Mouse (Mus musculus): Measurements from ENCODE around the gene Rcc2. TPM values are rescaled to one million over a fixed set of nuclear protein-coding genes. Genes with fewer than 3 reads are reported as not detected.
A peak's percentile ranks its signal among the peaks of the same experiment; 100 is the strongest.

Gene Rcc2
- polyA plus RNA-seq, 1 experiment from 2014 or later, result 84.8 TPM

GRCm38 (mm10) chr4:140665760-140666159 is 34.6 kb upstream of the Rcc2 start, which contains the start of gene Arhgef10l:
TSS of gene Arhgef10l (minus strand) at chr4:140666012.
- TF ChIP-seq CTCF (IDR thresholded peaks at IDR 0.05), result no peak
- CTCF ChIA-PET, result no interaction called here
- ATAC-seq, result peak; percentile 64
- POLR2A ChIA-PET, result interaction anchor here (0.6 kb wide), 2 partner anchors 8 to 51 kb away, joined by 3 read pairs; no protein-coding TSS in a partner anchor
- in situ Hi-C loops (cut with MboI; ENCODE audit: low pct_unique_long_range_greater_than_20kb), result loop anchor here (5.0 kb wide), 1 partner anchor 48 kb away; no protein-coding TSS in a partner anchor
- no peaks in the 10 kb centered on the region for H3K27me3 ChIP-seq
- DNase-seq (ENCODE audit: low read depth, low spot score), result peak; percentile 79

GRCm38 (mm10) chr4:140667802-140668201 is 32.5 kb upstream of the Rcc2 start:
- DNase-seq (ENCODE audit: low read depth, low spot score) (no peak), ATAC-seq (peak; percentile 39)
- ChIA-PET POLR2A (interaction anchor here (2.1 kb wide), 1 partner anchor 10 kb away, joined by 6 read pairs; no protein-coding TSS in a partner anchor), CTCF (interaction anchor here (1.2 kb wide), 1 partner anchor 19 kb away, joined by 3 read pairs; no protein-coding TSS in a partner anchor)
- in situ Hi-C loops (cut with MboI; ENCODE audit: low pct_unique_long_range_greater_than_20kb), result loop anchor here (5.0 kb wide), 1 partner anchor 51 kb away; no protein-coding TSS in a partner anchor
- no peak for TF ChIP-seq CTCF (IDR thresholded peaks at IDR 0.05)
- no peaks in the 10 kb centered on the region for H3K27me3 ChIP-seq

- no peaks in the 10 kb centered on the region for H3K27me3 ChIP-seq
- DNase-seq (ENCODE audit: low read depth, low spot score) (no peak), ATAC-seq (no peak)
- CTCF ChIA-PET, result interaction anchor here (0.6 to 1.7 kb wide), 5 partner anchors 17 to 62 kb away, joined by 3 to 6 read pairs (median 4); no protein-coding TSS in a partner anchor
- no peak for TF ChIP-seq CTCF (IDR thresholded peaks at IDR 0.05)
- in situ Hi-C loops (cut with MboI; ENCODE audit: low pct_unique_long_range_greater_than_20kb), result no loop called here
- POLR2A ChIA-PET, result interaction anchor here (0.6 to 0.7 kb wide), 3 partner anchors 8 to 274 kb away, joined by 3 read pairs; partner anchors contain the start of gene Arhgef10l
These were observed 26.6 kb upstream of the Rcc2 start for GRCm38 (mm10) chr4:140673527-140674264.

- ATAC-seq, result no peak
- ChIA-PET CTCF (interaction anchor here (0.6 to 1.7 kb wide), 7 partner anchors 16 to 63 kb away, joined by 3 to 7 read pairs (median 4); no protein-coding TSS in a partner anchor), POLR2A (interaction anchor here (0.7 kb wide), 1 partner anchor 8 kb away, joined by 3 read pairs; the partner anchor contains the start of gene Arhgef10l)
These were observed 25.9 kb upstream of the Rcc2 start for GRCm38 (mm10) chr4:140674345-140674926.

GRCm38 (mm10) chr4:140679038-140679437 is 21.3 kb upstream of the Rcc2 start:
- ChIA-PET CTCF (interaction anchor here (0.9 to 3.4 kb wide), 5 partner anchors 26 to 85 kb away, joined by 3 to 29 read pairs (median 4); no protein-coding TSS in a partner anchor), POLR2A (no interaction called here)
- in situ Hi-C loops (cut with MboI; ENCODE audit: low pct_unique_long_range_greater_than_20kb), result loop anchor here (5.0 kb wide), 2 partner anchors 33 to 127 kb away; no protein-coding TSS in a partner anchor
- DNase-seq (ENCODE audit: low read depth, low spot score) (no peak), ATAC-seq (no peak)
- no peaks in the 10 kb centered on the region for H3K27me3 ChIP-seq
- peak; percentile 89 for TF ChIP-seq CTCF (IDR thresholded peaks at IDR 0.05)

More at GRCm38 (mm10) chr4:140674345-140674926, 25.9 kb upstream of the Rcc2 start:
- H3K27me3 ChIP-seq, result no peaks in the 10 kb centered on the region
- no peak for TF ChIP-seq CTCF (IDR thresholded peaks at IDR 0.05)
- no peak for DNase-seq (ENCODE audit: low read depth, low spot score)
- in situ Hi-C loops (cut with MboI; ENCODE audit: low pct_unique_long_range_greater_than_20kb), result no loop called here

GRCm38 (mm10) chr4:140679723-140680380 is 20.5 kb upstream of the Rcc2 start:
- in situ Hi-C loops (cut with MboI; ENCODE audit: low pct_unique_long_range_greater_than_20kb), result loop anchor here (5.0 kb wide), 2 partner anchors 32 to 128 kb away; no protein-coding TSS in a partner anchor
- ATAC-seq (no peak), DNase-seq (ENCODE audit: low read depth, low spot score) (no peak)
- CTCF ChIA-PET, result interaction anchor here (0.9 to 3.4 kb wide), 5 partner anchors 25 to 86 kb away, joined by 3 to 29 read pairs (median 4); no protein-coding TSS in a partner anchor
- POLR2A ChIA-PET, result interaction anchor here (0.6 kb wide), 1 partner anchor 129 kb away, joined by 3 read pairs; no protein-coding TSS in a partner anchor
- H3K27me3 ChIP-seq, result no peaks in the 10 kb centered on the region
- peak; percentile 74 for TF ChIP-seq CTCF (IDR thresholded peaks at IDR 0.05)

- TF ChIP-seq CTCF (IDR thresholded peaks at IDR 0.05), result no peak
These were observed 19.5 kb upstream of the Rcc2 start for GRCm38 (mm10) chr4:140680731-140681397.

GRCm38 (mm10) chr4:140683608-140684007 is 16.7 kb upstream of the Rcc2 start:
- DNase-seq (ENCODE audit: low read depth, low spot score), result no peak
- H3K27me3 ChIP-seq, result no peaks in the 10 kb centered on the region
- ChIA-PET POLR2A (no interaction called here), CTCF (interaction anchor here (1.0 to 1.7 kb wide), 3 partner anchors 18 to 60 kb away, joined by 3 to 5 read pairs (median 3); partner anchors contain the start of gene Rcc2)
- TF ChIP-seq CTCF (IDR thresholded peaks at IDR 0.05), result no peak
- ATAC-seq, result no peak
- in situ Hi-C loops (cut with MboI; ENCODE audit: low pct_unique_long_range_greater_than_20kb), result no loop called here

More at GRCm38 (mm10) chr4:140680731-140681397, 19.5 kb upstream of the Rcc2 start:
- in situ Hi-C loops (cut with MboI; ENCODE audit: low pct_unique_long_range_greater_than_20kb), result no loop called here
- no peak for DNase-seq (ENCODE audit: low read depth, low spot score)
- no peak for ATAC-seq
- ChIA-PET CTCF (interaction anchor here (0.8 to 3.4 kb wide), 2 partner anchors 20 to 33 kb away, joined by 3 to 29 read pairs; no protein-coding TSS in a partner anchor), POLR2A (no interaction called here)
- no peaks in the 10 kb centered on the region for H3K27me3 ChIP-seq

GRCm38 (mm10) chr4:140684141-140684871 is 16.0 kb upstream of the Rcc2 start:
- CTCF ChIA-PET, result interaction anchor here (1.2 to 1.7 kb wide), 3 partner anchors 17 to 60 kb away, joined by 3 to 6 read pairs (median 5); partner anchors contain the start of gene Rcc2
- ATAC-seq (no peak), DNase-seq (ENCODE audit: low read depth, low spot score) (no peak)
- in situ Hi-C loops (cut with MboI; ENCODE audit: low pct_unique_long_range_greater_than_20kb), result no loop called here
- no peak for TF ChIP-seq CTCF (IDR thresholded peaks at IDR 0.05)
- no peaks in the 10 kb centered on the region for H3K27me3 ChIP-seq
- POLR2A ChIA-PET, result no interaction called here

Data from Patski (cell line).